Mouse (Mus musculus): ENCODE measurements around the gene Rnaseh2b. TPM values are rescaled to one million over a fixed set of nuclear protein-coding genes. Genes with fewer than 3 reads are reported as not detected.

The Rnaseh2b gene
- polyA plus RNA-seq, 1 experiment from 2014 or later = 58.1 TPM

GRCm38 (mm10) chr14:62298808-62299207 is 6.4 kb downstream of the Rnaseh2b start:
- H3K4me2 ChIP-seq (ENCODE audit: low read length) = no peak overlapping the region
- H3K27me3 ChIP-seq (replicated peaks; ENCODE audit: control insufficient read depth, insufficient read depth, low read length) = no peaks in the 10 kb centered on the region
- no peak overlapping the region for H3K4me3 ChIP-seq (ENCODE audit: low read depth, low read length)
- H3K9ac ChIP-seq (ENCODE audit: low read length) = no peak overlapping the region
- no peaks in the 10 kb centered on the region for H3K36me3 ChIP-seq (ENCODE audit: control insufficient read depth, insufficient read depth, low read length)
- no peak overlapping the region for H3K27ac ChIP-seq (ENCODE audit: low read depth)
- WGBS = 87% methylated on average over 1 of the region's 1 CpGs
- H3K4me1 ChIP-seq (replicated peaks; ENCODE audit: control insufficient read depth, insufficient read depth, low read length) = no peaks in the 10 kb centered on the region
- DNase-seq (ENCODE audit: low spot score) = no peak
- no peaks in the 10 kb centered on the region for H3K9me3 ChIP-seq (ENCODE audit: control insufficient read depth, low read length)
- ATAC-seq (replicated peaks; ENCODE audit: low FRiP score, low TSS enrichment, low read depth) = no peak

GRCm38 (mm10) chr14:62300031-62300430 is 7.6 kb downstream of the Rnaseh2b start:
- WGBS = 69% methylated on average over 3 of the region's 3 CpGs
- Histone ChIP-seq H3K4me3 (ENCODE audit: low read depth, low read length) (no peak overlapping the region), H3K27me3 (replicated peaks; ENCODE audit: control insufficient read depth, insufficient read depth, low read length) (no peaks in the 10 kb centered on the region), H3K4me2 (ENCODE audit: low read length) (no peak overlapping the region), H3K9ac (ENCODE audit: low read length) (no peak overlapping the region), H3K27ac (ENCODE audit: low read depth) (no peak overlapping the region), H3K4me1 (replicated peaks; ENCODE audit: control insufficient read depth, insufficient read depth, low read length) (no peaks in the 10 kb centered on the region), H3K9me3 (ENCODE audit: control insufficient read depth, low read length) (no peaks in the 10 kb centered on the region), H3K36me3 (ENCODE audit: control insufficient read depth, insufficient read depth, low read length) (no peaks in the 10 kb centered on the region)
- ATAC-seq (replicated peaks; ENCODE audit: low FRiP score, low TSS enrichment, low read depth) (no peak), DNase-seq (ENCODE audit: low spot score) (no peak)

DNA sequence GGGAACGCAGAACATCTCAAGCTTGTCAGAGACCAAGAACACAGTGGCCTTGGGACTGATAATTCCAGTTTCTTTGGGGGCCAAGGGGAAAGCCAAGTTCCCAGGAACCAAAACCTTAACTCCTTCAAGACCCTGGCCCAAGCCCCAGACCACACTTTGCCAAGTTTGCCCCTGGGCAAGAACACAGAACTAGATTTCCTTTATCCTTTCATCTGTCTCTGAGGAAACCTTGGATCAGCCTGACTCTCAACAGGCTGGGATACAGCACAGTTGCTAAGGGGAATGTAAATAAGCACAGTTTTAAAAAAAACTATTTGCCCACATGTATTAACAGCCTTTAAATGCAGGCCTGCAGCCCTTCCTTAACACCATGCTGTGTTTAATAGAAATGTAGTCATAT is 15.2 kb downstream of the Rnaseh2b start:
- Histone ChIP-seq H3K4me2 (ENCODE audit: low read length) (no peak overlapping the region), H3K9me3 (ENCODE audit: control insufficient read depth, low read length) (no peaks in the 10 kb centered on the region), H3K4me3 (ENCODE audit: low read depth, low read length) (no peak overlapping the region), H3K9ac (ENCODE audit: low read length) (no peak overlapping the region), H3K27me3 (replicated peaks; ENCODE audit: control insufficient read depth, insufficient read depth, low read length) (no peaks in the 10 kb centered on the region), H3K36me3 (ENCODE audit: control insufficient read depth, insufficient read depth, low read length) (no peaks in the 10 kb centered on the region), H3K4me1 (replicated peaks; ENCODE audit: control insufficient read depth, insufficient read depth, low read length) (no peaks in the 10 kb centered on the region), H3K27ac (ENCODE audit: low read depth) (no peak overlapping the region)
- DNase-seq (ENCODE audit: low spot score) (no peak), ATAC-seq (replicated peaks; ENCODE audit: low FRiP score, low TSS enrichment, low read depth) (no peak)
- 87% methylated on average over 1 of the region's 1 CpGs for WGBS

- Histone ChIP-seq H3K4me1 (replicated peaks; ENCODE audit: control insufficient read depth, insufficient read depth, low read length) (no peaks in the 10 kb centered on the region), H3K4me3 (ENCODE audit: low read depth, low read length) (no peak overlapping the region), H3K27me3 (replicated peaks; ENCODE audit: control insufficient read depth, insufficient read depth, low read length) (no peaks in the 10 kb centered on the region), H3K9me3 (ENCODE audit: control insufficient read depth, low read length) (no peaks in the 10 kb centered on the region), H3K27ac (ENCODE audit: low read depth) (no peak overlapping the region), H3K36me3 (ENCODE audit: control insufficient read depth, insufficient read depth, low read length) (no peaks in the 10 kb centered on the region), H3K9ac (ENCODE audit: low read length) (no peak overlapping the region), H3K4me2 (ENCODE audit: low read length) (no peak overlapping the region)
- DNase-seq (ENCODE audit: low spot score) (no peak), ATAC-seq (replicated peaks; ENCODE audit: low FRiP score, low TSS enrichment, low read depth) (no peak)
- WGBS = 56% methylated on average over 2 of the region's 2 CpGs
These were observed 16.6 kb downstream of the Rnaseh2b start for GRCm38 (mm10) chr14:62309026-62309425.

- no peak for ATAC-seq (replicated peaks; ENCODE audit: low FRiP score, low TSS enrichment, low read depth)
- H3K4me2 ChIP-seq (ENCODE audit: low read length) = no peak overlapping the region
- H3K27me3 ChIP-seq (replicated peaks; ENCODE audit: control insufficient read depth, insufficient read depth, low read length) = no peaks in the 10 kb centered on the region
- 91% methylated on average over 1 of the region's 1 CpGs for WGBS
- H3K4me3 ChIP-seq (ENCODE audit: low read depth, low read length) = no peak overlapping the region
- H3K36me3 ChIP-seq (ENCODE audit: control insufficient read depth, insufficient read depth, low read length) = no peaks in the 10 kb centered on the region
- no peaks in the 10 kb centered on the region for H3K9me3 ChIP-seq (ENCODE audit: control insufficient read depth, low read length)
- H3K9ac ChIP-seq (ENCODE audit: low read length) = no peak overlapping the region
- H3K4me1 ChIP-seq (replicated peaks; ENCODE audit: control insufficient read depth, insufficient read depth, low read length) = no peaks in the 10 kb centered on the region
- DNase-seq (ENCODE audit: low spot score) = no peak
- no peak overlapping the region for H3K27ac ChIP-seq (ENCODE audit: low read depth)
These were observed 19.3 kb downstream of the Rnaseh2b start for GRCm38 (mm10) chr14:62311672-62312071.

DNA sequence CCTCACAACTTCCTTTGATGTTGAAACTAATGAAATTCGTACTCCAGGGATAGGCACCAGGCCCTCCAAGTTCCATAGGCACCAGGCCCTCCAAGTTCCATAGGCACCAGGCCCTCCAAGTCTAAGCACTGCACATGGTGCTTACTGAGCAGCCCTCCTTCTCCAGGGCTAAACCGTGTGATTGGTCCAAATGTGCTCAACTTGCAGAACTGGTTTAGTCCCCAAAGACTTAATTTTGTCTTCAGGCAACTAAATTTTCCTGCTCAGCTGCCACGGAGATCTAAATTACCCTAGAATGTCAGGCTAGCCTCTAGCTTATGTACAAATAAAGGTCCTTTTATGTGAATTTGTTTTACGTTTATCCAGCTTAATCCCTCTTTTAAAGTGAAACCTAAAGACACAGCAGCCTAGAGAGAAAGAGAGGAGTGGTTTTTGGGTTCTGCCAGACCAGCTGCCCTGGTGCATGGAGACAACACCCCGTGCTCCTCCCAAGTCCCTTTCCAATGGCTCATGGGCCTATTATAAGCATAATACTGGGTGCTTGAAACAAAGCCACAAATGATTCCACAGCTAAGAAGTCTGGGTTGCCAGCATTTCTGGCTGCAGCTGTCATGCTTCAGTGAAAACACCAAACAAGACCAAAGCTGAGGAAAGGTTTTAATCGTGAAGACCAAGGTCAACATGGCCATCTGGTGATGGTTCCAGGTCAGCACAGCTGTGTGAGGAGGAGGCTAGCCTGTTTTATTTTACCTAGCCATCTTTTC is 30.4 kb downstream of the Rnaseh2b start:
- no peak for DNase-seq (ENCODE audit: low spot score)
- WGBS = 49% methylated on average over 6 of the region's 6 CpGs

DNA sequence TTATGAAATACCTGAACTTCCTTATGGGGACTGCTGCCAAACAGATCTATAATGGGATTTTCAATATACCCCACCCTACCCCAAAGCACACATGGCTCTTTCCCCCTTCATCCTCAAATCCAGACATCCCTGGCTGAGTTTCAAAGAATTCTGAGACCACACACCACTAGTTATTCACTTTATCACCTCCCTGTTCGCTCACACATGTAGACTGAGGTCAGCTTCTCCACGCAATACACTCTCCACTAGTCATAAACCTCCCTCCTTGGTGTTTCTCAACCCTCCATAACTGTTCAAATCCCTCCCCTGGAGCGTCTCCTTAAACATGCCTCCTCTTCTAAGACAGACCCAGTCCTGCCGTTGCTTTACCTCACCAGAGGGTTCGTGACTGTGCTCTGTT is 31.1 kb downstream of the Rnaseh2b start:
- no peak for ATAC-seq (replicated peaks; ENCODE audit: low FRiP score, low TSS enrichment, low read depth)
- no peak overlapping the region for H3K4me2 ChIP-seq (ENCODE audit: low read length)
- WGBS = 80% methylated on average over 5 of the region's 5 CpGs
- 0 out of 2 replicates have a peak, but pooled peaks cover 4% of the 10 kb centered on the region for H3K4me1 ChIP-seq (replicated peaks; ENCODE audit: control insufficient read depth, insufficient read depth, low read length)
- no peak for DNase-seq (ENCODE audit: low spot score)
- no peak overlapping the region for H3K9ac ChIP-seq (ENCODE audit: low read length)
- H3K9me3 ChIP-seq (ENCODE audit: control insufficient read depth, low read length) = no peaks in the 10 kb centered on the region
- no peak overlapping the region for H3K4me3 ChIP-seq (ENCODE audit: low read depth, low read length)
- H3K27ac ChIP-seq (ENCODE audit: low read depth) = no peak overlapping the region
- no peaks in the 10 kb centered on the region for H3K36me3 ChIP-seq (ENCODE audit: control insufficient read depth, insufficient read depth, low read length)
- H3K27me3 ChIP-seq (replicated peaks; ENCODE audit: control insufficient read depth, insufficient read depth, low read length) = no peaks in the 10 kb centered on the region

More for the DNA sequence above, 30.4 kb downstream of the Rnaseh2b start:
- Histone ChIP-seq H3K27me3 (replicated peaks; ENCODE audit: control insufficient read depth, insufficient read depth, low read length) (no peaks in the 10 kb centered on the region), H3K4me2 (ENCODE audit: low read length) (no peak overlapping the region), H3K4me3 (ENCODE audit: low read depth, low read length) (no peak overlapping the region), H3K4me1 (replicated peaks; ENCODE audit: control insufficient read depth, insufficient read depth, low read length) (0 out of 2 replicates have a peak, but pooled peaks cover 4% of the 10 kb centered on the region), H3K27ac (ENCODE audit: low read depth) (no peak overlapping the region), H3K9me3 (ENCODE audit: control insufficient read depth, low read length) (no peaks in the 10 kb centered on the region), H3K9ac (ENCODE audit: low read length) (no peak overlapping the region), H3K36me3 (ENCODE audit: control insufficient read depth, insufficient read depth, low read length) (no peaks in the 10 kb centered on the region)
- ATAC-seq (replicated peaks; ENCODE audit: low FRiP score, low TSS enrichment, low read depth) = no peak

DNA sequence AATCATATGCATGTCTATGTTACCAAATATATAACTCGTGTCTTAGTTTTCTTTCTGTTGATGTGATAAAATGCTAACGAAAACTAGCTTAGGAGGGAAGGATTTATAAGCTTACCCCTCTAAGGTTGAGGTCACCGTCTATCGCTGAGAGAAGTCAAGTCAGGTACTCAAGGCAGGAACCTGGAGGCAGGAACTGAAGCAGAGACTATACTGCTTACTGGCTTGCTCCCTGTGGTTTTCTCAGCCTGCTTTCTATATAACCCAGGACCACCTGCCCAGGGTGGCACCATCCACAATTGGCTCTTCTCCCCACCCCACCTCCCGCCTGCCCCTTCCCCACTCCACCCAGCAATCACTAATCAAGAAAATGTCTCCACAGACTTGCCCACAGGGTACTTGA is 32.6 kb downstream of the Rnaseh2b start:
- Histone ChIP-seq H3K4me2 (ENCODE audit: low read length) (no peak overlapping the region), H3K27me3 (replicated peaks; ENCODE audit: control insufficient read depth, insufficient read depth, low read length) (no peaks in the 10 kb centered on the region), H3K36me3 (ENCODE audit: control insufficient read depth, insufficient read depth, low read length) (no peaks in the 10 kb centered on the region), H3K4me1 (replicated peaks; ENCODE audit: control insufficient read depth, insufficient read depth, low read length) (0 out of 2 replicates have a peak, but pooled peaks cover 4% of the 10 kb centered on the region), H3K4me3 (ENCODE audit: low read depth, low read length) (no peak overlapping the region), H3K9ac (ENCODE audit: low read length) (no peak overlapping the region), H3K27ac (ENCODE audit: low read depth) (no peak overlapping the region), H3K9me3 (ENCODE audit: control insufficient read depth, low read length) (no peaks in the 10 kb centered on the region)
- 93% methylated on average over 5 of the region's 5 CpGs for WGBS
- ATAC-seq (replicated peaks; ENCODE audit: low FRiP score, low TSS enrichment, low read depth) = no peak
- DNase-seq (ENCODE audit: low spot score) = no peak

DNA sequence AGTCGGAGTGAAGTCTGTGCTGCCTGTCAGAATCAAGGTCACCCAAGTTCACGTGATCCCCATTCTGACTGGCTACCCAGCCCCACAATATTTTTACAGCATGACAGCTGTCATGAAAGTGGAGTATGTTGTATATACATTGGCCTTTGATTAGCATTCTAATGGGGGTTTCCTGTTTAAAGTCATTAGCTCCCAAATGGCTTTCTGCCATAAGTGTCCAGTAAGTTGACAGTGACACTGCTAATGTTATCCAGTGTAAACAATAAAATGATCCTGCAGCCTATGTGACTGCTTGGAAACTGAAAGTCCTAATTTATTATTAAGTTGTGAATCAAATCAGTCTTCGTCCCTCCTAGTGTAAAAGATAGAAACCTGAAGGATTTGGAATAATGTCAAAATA is 33.6 kb downstream of the Rnaseh2b start:
- H3K4me1 ChIP-seq (replicated peaks; ENCODE audit: control insufficient read depth, insufficient read depth, low read length) = 0 out of 2 replicates have a peak, but pooled peaks cover 4% of the 10 kb centered on the region
- no peaks in the 10 kb centered on the region for H3K9me3 ChIP-seq (ENCODE audit: control insufficient read depth, low read length)
- no peak overlapping the region for H3K27ac ChIP-seq (ENCODE audit: low read depth)
- DNase-seq (ENCODE audit: low spot score) (no peak), ATAC-seq (replicated peaks; ENCODE audit: low FRiP score, low TSS enrichment, low read depth) (no peak)
- no peak overlapping the region for H3K4me2 ChIP-seq (ENCODE audit: low read length)
- 73% methylated on average over 3 of the region's 3 CpGs for WGBS
- H3K9ac ChIP-seq (ENCODE audit: low read length) = no peak overlapping the region; the same call in 1 of the 2 replicates
- H3K27me3 ChIP-seq (replicated peaks; ENCODE audit: control insufficient read depth, insufficient read depth, low read length) = no peaks in the 10 kb centered on the region
- no peak overlapping the region for H3K4me3 ChIP-seq (ENCODE audit: low read depth, low read length)
- no peaks in the 10 kb centered on the region for H3K36me3 ChIP-seq (ENCODE audit: control insufficient read depth, insufficient read depth, low read length)

Data from intestine, embryonic 14.5 days (tissue).